Mouse (Mus musculus) ES-Bruce4 (cell line): ENCODE data around the gene Evx1.

Experiments
- CTCF ChIP-seq: IDR thresholded peaks from one replicate; pipeline ENCODE4 v1.8.1; 2011; ENCODE audit warnings: low read depth, low read length
- POLR2A ChIP-seq: IDR thresholded peaks from one replicate; pipeline ENCODE4 v1.8.1; 2011; ENCODE audit warnings: low read length; ENCODE audit not compliant: insufficient read depth

GRCm38 (mm10) chr6:52305877-52306389 lies 7.4 kb upstream of the Evx1 start:
- peak; percentile 77 for TF ChIP-seq CTCF
- TF ChIP-seq POLR2A: no peak
